Mouse (Mus musculus) spleen, postnatal 36 days (tissue): Measurements from ENCODE around the gene Lrrc34.
A peak's percentile ranks its signal among the peaks of the same experiment; 100 is the strongest.

Source experiments
- DNase-seq, 2 experiments: peaks; one replicate each; pipeline ENCODE4 v3.0.0; 2022; ENCODE audit warnings: low spot score in 2 of 2, mixed read lengths in 1 of 2

The Lrrc34 gene

GRCm38 (mm10) chr3:30600717-30601116, 47.0 kb downstream of the Lrrc34 start:
- peak in 1 of 2 experiments; percentile 6 for DNase-seq

GRCm38 (mm10) chr3:30599711-30600545, 47.7 kb downstream of the Lrrc34 start, which contains the start of gene Actrt3:
Gene Actrt3, minus strand, starts transcription at chr3:30599939.
- peak; percentile 24 to 34 for DNase-seq

GRCm38 (mm10) chr3:30597271-30597670, 50.4 kb downstream of the Lrrc34 start:
- DNase-seq, result no peak

- DNase-seq, result no peak
Observed at GRCm38 (mm10) chr3:30595111-30595832, 52.4 kb downstream of the Lrrc34 start.

- no peak for DNase-seq
Observed at GRCm38 (mm10) chr3:30593719-30594485, 53.8 kb downstream of the Lrrc34 start.

GRCm38 (mm10) chr3:30592418-30592853, 55.2 kb downstream of the Lrrc34 start:
- DNase-seq, result peak in 1 of 2 experiments; percentile 28

GRCm38 (mm10) chr3:30588865-30589264, 58.8 kb downstream of the Lrrc34 start:
- no peak for DNase-seq
